Mouse (Mus musculus) left cerebral cortex, postnatal 14 days (tissue): Measurements from ENCODE around the gene Slfn3. TPM values are rescaled to one million over a fixed set of nuclear protein-coding genes. Genes with fewer than 3 reads are reported as not detected.
"Not testable (repeated sequence)": the region's sequence is repeated elsewhere in the genome, so short reads cannot be mapped to it uniquely, and the experiment has no call there.

ENCODE experiments used
- DNase-seq, 2 experiments: peaks; one replicate each; pipeline ENCODE4 v3.0.0; 2021 to 2022; ENCODE audit warnings: low spot score in 2 of 2, mixed read lengths in 1 of 2
- intact Hi-C: fragments of 180-260 bp; cut with DNase I; formaldehyde crosslinking; loops from one replicate; pipeline ENCODE4 v1.15.1; 2025
- long read RNA-seq, 2 experiments: library from polyadenylated mRNA; stranded (forward); transcript quantifications; one replicate each; pipeline ENCODE4 v2.0.0; 2021
- total RNA-seq, 2 experiments: library from RNA; stranded (reverse); gene quantifications; 2 replicates each; pipeline ENCODE4 v1.2.3; 2021

Gene Slfn3
- under 1 TPM; 0.23 to 0.31 TPM for total RNA-seq
- long read RNA-seq, experiment 1 = 0 reads
- long read RNA-seq, experiment 2 = 0 reads

DNA sequence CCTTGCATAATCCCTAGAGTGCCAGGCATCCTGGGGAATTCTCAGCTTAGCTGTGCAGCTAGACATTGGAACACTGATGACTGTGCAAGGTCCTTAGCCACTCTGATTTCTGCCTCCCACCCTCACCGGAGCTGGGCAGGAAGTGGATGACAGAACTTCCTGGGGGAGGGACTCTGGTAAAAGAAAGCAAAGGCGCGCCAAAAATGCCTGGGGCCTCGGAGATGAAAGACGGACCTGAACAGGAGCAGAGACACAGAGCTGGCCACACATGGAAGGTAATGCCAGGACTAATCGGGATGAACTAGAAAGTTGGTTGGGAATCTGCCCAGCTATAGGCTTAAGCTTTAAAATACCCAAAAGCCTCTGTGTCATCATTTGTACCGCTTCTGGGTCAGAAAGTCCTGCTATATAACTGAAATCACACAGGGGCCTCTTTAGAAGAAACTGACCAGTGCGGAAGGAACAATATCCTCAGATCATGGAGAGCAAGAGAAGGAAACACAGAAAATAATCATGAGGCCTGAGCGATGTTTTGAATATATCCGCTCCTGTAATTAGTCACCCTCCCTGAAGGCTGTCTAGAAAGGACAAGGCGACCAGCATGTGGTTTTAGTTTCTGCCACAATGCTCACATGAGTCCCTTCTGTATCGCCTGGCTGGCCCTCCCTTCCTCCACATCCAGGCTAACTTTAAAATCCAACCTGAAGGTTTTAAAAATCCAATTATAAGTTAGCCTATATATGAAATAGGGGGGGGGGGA, at the start of gene Slfn3:
Gene Slfn3 (plus strand): TSS at position 197 of the 760 bp plus-strand sequence.
- intact Hi-C loops = no loop called here
- no peak for DNase-seq

GRCm38 (mm10) chr11:83148939-83149338, 42.2 kb upstream of the Slfn3 start:
- DNase-seq, intact Hi-C loops: not testable (repeated sequence)

DNA sequence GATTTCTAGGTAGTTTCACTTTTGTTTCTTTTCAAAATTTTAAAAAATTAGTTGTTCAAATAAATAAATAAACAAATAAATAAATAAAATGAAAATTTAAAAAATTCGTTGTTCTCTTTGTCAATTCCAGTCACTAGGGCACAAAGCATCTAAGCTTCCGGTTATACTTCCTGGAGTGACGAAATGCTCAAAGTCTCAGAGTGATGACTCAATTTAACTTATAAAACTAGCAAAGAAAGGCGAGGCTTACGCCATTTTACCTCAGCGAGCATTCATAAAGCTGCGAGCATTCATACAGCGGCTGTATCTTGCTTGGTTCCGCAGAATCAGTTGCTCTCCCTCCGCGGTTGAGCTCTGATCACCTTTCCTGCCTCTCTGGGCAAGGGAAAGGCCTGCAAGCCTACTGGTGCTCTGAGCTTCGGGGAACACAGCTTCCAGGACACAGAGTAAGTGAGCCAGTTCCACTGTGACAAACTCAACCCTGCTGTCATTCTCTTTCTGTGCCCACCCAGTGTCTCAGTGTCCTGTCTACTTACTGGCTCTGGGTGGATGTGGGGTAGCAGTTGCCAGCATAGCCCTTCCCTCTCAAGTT, 16.1 kb upstream of the Slfn3 start, which contains the start of gene Slfn4:
Gene Slfn4 (plus strand): TSS at position 239 of the 592 bp plus-strand sequence.
- DNase-seq = no peak

GRCm38 (mm10) chr11:83192001-83192400, 871 bp downstream of the Slfn3 start:
- intact Hi-C loops = no loop called here
- peak; percentile 4 to 20 for DNase-seq

More for the DNA sequence above, 16.1 kb upstream of the Slfn3 start, which contains the start of gene Slfn4:
- intact Hi-C loops = no loop called here

DNA sequence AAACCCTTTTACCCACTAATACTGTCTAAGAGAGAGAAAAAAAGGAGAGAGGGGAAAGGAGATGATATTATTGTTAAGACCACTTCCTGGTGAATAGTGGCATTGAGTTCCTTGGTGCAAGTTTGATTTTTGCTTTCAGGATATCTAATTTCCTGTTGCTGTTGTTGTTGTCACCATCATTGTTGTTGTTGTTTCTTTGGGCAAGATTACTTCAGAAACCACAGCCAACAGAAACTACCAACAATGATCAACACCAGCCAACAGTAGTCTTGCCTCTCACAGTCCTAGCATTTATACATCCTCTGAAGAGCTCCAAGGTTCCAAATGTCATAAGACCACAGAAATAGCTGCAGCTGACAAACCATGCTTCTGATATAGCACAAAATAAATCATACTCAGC, 13.9 kb downstream of the Slfn3 start:
- intact Hi-C loops = no loop called here
- no peak for DNase-seq

GRCm38 (mm10) chr11:83216119-83216518, 25.0 kb downstream of the Slfn3 start:
- intact Hi-C loops = no loop called here
- DNase-seq = no peak

- no peak for DNase-seq
- intact Hi-C loops = no loop called here
Measured at GRCm38 (mm10) chr11:83221328-83221877, 30.3 kb downstream of the Slfn3 start.

GRCm38 (mm10) chr11:83223367-83223766, 32.2 kb downstream of the Slfn3 start:
- intact Hi-C loops = no loop called here
- DNase-seq = no peak

- intact Hi-C loops, DNase-seq: not testable (repeated sequence)
Measured at GRCm38 (mm10) chr11:83223793-83224192, 32.7 kb downstream of the Slfn3 start.

GRCm38 (mm10) chr11:83224217-83224616, 33.1 kb downstream of the Slfn3 start:
- intact Hi-C loops = no loop called here
- DNase-seq = no peak

DNA sequence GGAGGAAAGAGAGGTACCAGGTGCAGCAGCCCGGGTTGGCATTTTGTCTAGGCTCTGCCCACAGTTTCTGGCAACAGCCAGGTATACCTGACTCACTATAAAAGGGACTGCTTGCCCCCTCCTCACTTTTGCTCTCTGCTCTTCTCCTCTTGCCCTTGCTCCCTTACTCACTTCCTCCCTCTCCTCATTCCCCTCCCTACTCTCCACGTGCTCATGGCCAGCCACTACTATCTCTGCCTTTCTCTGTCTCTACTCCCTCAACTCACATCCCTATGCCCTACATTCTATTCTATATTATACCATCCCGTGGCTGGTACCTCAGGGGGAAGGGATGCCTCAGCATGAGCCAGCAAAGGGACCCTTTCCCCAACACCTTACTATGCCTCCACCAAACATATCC, 33.6 kb downstream of the Slfn3 start:
- intact Hi-C loops = no loop called here
- DNase-seq = no peak

- intact Hi-C loops = no loop called here
- DNase-seq = no peak
Measured at GRCm38 (mm10) chr11:83225371-83225960, 34.3 kb downstream of the Slfn3 start.

GRCm38 (mm10) chr11:83227926-83228723, 37.0 kb downstream of the Slfn3 start:
- intact Hi-C loops = no loop called here
- DNase-seq = no peak

- no peak for DNase-seq
Measured at GRCm38 (mm10) chr11:83230966-83231365, 39.8 kb downstream of the Slfn3 start.

GRCm38 (mm10) chr11:83233621-83234020, 42.5 kb downstream of the Slfn3 start:
- intact Hi-C loops, DNase-seq: not testable (repeated sequence)

More at GRCm38 (mm10) chr11:83230966-83231365, 39.8 kb downstream of the Slfn3 start:
- intact Hi-C loops = no loop called here

- intact Hi-C loops, DNase-seq: not testable (repeated sequence)
Measured at GRCm38 (mm10) chr11:83237390-83237789, 46.3 kb downstream of the Slfn3 start.

DNA sequence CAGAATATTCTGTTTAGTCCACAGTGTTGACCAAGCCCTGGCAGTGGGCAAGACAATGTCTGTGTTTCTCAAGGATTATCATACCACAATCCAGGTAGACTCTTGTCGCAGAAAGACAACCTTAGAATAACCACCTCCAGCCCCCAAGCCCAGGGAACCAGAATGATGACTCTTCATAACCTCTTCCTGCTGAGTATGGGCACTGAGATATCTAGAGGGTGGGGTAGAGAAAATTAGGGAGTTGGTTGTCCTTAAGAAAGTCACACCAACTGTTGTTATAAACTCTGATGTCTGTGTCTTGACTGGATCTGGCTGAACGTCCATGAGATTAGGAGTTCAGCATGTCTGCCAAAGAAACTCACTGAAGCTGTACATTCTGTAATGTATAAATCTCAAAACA, 47.3 kb downstream of the Slfn3 start:
- no peak for DNase-seq
- intact Hi-C loops = no loop called here

GRCm38 (mm10) chr11:83239811-83240210, 48.7 kb downstream of the Slfn3 start:
- intact Hi-C loops = no loop called here
- DNase-seq = no peak

DNA sequence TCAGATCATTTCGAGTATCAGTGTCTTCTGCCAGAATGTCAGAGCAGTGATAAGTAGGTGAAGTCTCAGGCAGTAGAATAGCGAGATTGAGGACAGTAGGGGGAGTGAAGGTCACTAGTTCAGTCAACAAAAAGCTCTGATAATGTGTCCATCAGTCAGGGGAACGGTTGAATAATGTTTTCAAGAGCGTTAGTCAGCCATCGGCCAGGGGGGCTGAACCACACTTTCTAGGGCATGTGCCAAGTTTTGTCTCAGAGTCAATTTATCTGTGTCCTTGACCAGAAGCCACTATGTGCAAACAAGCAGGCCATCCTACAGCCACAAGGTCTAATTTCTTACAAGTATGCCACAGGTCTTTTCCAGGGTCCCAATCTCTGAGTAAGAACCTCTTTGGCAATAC, 66.1 kb downstream of the Slfn3 start:
- intact Hi-C loops, DNase-seq: not testable (repeated sequence)
